Mouse (Mus musculus) CH12.LX (cell line): ENCODE measurements at regions not wholly inside any gene's neighbourhood (a gene's known extent, or its start where the extent isn't known, plus 50 kb on each side); places are given as distances from the start of the nearest gene placed in this dataset.

ENCODE experiments used
- CHD1 ChIP-seq: IDR thresholded peaks from 2 replicates; pipeline ENCODE4 v1.6.1; 2012; ENCODE audit warnings: low read depth, low read length, improper control_type of control experiment, inconsistent platforms
- CTCF ChIP-seq, 2 experiments: IDR thresholded peaks in 1 of 2; conservative IDR thresholded peaks in 1 of 2; 2 replicates each; pipeline ENCODE4 v1.5.1; 2011 to 2012; ENCODE audit warnings: low read depth in 2 of 2, low read length in 2 of 2, improper control_type of control experiment in 1 of 2, inconsistent platforms in 1 of 2, mild to moderate bottlenecking in 1 of 2, moderate library complexity in 1 of 2
- EP300 ChIP-seq: IDR thresholded peaks from 2 replicates; pipeline ENCODE4 v1.6.1; 2011; ENCODE audit warnings: low read length, improper control_type of control experiment
- JUN ChIP-seq: IDR thresholded peaks from 2 replicates; pipeline ENCODE4 v1.6.1; 2011; ENCODE audit warnings: low read depth, mild to moderate bottlenecking, low read length, improper control_type of control experiment, moderate library complexity; ENCODE audit not compliant: insufficient read depth
- JUND ChIP-seq: conservative IDR thresholded peaks from 2 replicates; pipeline ENCODE4 v1.6.1; 2011; ENCODE audit warnings: low read depth, low read length, improper control_type of control experiment
- MXI1 ChIP-seq: IDR thresholded peaks from 2 replicates; pipeline ENCODE4 v1.6.1; 2011; ENCODE audit warnings: mild to moderate bottlenecking, low read depth, low read length, improper control_type of control experiment
- POLR2A ChIP-seq: IDR thresholded peaks from 2 replicates; pipeline ENCODE4 v1.6.1; 2011; ENCODE audit warnings: low read depth, mild to moderate bottlenecking, improper control_type of control experiment, low read length
- TCF12 ChIP-seq: IDR thresholded peaks from 2 replicates; pipeline ENCODE4 v1.6.1; 2014; ENCODE audit warnings: low read depth, mild to moderate bottlenecking, inconsistent platforms, low read length, improper control_type of control experiment
- USF1 ChIP-seq: IDR thresholded peaks from 2 replicates; pipeline ENCODE4 v1.6.1; 2014; ENCODE audit warnings: low read depth, mild to moderate bottlenecking, inconsistent platforms, low read length, improper control_type of control experiment

- TF ChIP-seq MXI1 (no peak), POLR2A (no peak), TCF12 (no peak), CTCF (conservative IDR thresholded peaks at IDR 0.05 in 1 of 2, IDR thresholded peaks at IDR 0.05 in 1 of 2; ENCODE audit: low read depth in 2 of 2, low read length in 2 of 2) (no peak), JUN (no peak), EP300 (no peak), JUND (no peak), CHD1 (no peak), USF1 (no peak)
Observed at GRCm38 (mm10) chr12:106618684-106619083, 608.7 kb downstream of the Vrk1 start.
